Mouse (Mus musculus) urinary bladder, postnatal 36 days (tissue): ENCODE measurements around the gene E2f3.

Experiments
- DNase-seq, 2 experiments: peaks; one replicate each; pipeline ENCODE4 v3.0.0; 2022; ENCODE audit warnings: low spot score in 2 of 2, mixed read lengths in 1 of 2

Gene E2f3

DNA sequence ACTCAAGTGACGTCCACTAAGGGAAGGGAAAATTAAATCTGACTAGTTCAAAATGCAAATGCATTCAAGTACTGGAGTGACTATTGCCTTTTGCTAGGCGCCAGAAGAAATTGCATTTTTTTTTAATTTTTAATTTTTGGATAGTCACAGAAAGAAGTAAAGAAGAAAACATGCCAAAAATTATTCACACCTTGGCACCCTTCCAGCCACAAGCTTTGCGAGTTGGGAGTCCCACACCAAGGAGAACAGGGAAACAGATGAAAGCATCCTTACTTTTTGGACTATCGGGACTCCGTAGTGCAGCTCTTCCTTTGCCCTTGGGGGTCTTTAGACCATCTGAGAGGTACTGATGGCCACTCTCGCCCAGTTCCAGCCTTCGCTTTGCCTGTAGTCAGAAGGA is 66.0 kb downstream of the E2f3 start:
- DNase-seq = no peak

DNA sequence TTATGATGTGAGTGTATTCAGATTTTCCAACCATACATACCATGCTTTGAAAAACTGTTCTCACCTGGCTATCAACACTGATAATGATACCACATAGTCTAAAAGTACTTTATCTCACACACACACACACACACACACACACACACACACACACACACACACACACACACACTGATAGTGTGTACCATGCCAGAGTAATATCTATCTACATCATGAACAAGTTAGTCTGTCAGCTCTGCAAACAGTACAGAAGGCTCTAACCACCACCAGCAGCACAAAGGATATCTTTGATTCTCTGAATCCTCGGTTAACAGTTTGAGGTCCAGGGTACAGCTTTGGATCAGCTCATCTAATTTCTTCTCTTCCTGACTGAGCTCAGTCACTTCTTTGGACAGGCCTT is 69.3 kb downstream of the E2f3 start:
- DNase-seq = no peak

DNA sequence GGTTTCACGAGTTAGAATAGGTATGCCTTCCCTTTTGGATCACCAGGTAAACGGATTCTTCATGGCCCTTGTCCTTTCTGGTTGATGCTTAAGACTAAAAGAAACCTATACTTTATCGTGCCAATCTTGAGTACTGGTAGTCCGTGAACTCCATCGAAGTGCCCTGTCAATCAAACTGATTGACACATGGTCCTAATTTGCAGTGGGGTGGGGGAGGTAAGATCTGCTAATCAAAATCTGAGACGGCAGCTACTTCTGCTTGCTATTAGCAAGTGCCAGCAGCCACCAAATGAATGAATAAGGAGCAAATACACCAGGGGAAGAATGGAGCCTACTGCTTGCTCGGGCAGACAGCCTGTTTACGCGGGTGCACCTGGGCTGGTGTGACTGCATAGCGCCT is 72.3 kb downstream of the E2f3 start:
- no peak for DNase-seq

DNA sequence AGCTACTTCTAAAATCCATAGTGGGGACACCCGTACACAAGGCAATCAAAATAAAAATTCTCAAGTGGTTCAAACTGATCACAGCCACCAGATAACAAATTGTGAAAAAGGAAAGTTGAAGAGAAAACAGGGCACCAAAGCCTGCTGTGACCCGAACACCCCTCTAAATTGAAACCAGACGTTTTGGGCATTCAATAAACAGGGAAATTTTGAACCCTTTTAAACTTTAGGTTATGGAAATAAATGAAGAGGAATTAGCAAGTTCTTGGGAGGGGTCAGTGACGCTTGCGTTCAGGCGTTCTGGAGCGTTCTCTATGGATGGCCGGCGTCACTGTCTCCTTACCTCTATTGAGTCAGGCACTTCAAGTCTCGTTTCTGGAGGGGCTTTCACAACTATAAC is 72.8 kb downstream of the E2f3 start:
- DNase-seq = no peak

DNA sequence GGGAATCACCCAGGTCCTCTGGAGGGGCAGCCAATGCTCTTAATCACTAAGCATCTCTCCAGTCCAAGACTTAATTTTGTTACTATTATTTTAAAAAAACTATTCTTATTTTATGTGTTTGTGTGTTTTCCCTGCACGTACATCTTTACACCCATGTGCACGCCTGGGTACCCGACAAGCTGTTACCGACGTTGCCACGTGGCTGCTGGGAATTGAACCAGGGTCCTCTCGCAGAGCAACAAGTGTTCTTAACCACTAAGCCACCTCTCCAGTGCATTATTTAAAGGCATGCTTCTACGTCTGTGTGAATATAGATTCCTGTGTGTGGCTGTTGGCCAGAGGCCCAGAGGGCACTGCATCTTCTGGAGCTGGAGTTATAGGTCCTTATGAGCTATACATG is 73.6 kb downstream of the E2f3 start:
- no peak for DNase-seq

DNA sequence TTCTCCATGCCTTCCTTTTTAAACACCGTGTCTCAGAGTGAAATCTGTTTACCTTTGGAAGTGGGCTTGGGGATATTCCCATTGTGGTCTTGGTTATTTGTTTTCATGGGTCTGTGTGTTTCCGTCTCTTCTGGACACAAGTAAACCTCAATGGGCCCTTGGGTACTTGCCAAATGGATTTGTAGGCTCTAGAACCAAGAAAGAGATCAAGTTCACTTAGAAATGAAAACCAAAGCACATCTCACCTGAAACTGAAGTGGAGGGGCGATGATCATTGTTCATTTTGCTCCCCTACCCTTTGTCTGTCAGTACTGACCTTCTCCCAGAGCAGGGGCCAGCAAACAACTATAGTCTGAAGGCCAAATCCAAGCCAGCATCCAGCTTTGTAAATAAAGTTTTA is 74.7 kb downstream of the E2f3 start:
- no peak for DNase-seq

DNA sequence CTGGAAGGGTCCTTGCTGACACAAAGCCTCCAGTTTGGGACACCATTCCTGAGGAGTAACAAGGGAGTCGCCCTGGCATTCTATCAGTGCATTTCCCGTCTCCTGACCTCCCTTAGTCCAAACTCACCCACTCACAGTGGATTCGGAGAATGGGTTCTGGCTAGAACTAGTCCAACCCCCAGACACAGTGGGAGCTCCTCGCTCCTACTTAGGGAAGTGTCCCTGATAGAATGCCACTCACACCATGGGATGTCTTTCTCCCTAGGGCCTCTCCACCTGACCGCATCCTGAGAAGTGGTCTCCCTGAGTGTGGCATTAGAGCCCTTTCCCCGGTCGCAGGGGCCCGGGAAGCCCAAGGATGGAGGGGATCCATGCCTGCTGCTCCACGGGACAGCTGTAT is 77.4 kb downstream of the E2f3 start:
- DNase-seq = no peak

DNA sequence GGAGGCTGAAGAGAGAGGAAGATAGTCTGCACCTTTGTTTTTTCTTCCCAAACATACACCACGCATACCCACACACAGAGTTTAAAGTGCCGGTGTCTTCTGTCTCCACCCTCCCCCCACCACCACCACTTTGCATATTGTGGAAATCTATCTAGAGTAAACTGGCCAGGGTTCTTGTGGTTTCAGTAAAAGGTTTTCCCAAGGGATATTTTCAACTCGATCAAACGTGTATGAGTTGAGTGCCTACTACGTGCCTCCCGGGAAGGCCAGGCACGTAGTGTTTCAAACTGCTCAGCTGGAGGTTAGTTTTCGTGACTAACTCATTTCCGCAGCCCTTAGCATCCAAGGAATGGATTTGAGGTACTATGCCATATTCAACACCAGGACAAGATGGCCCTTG is 77.9 kb downstream of the E2f3 start:
- no peak for DNase-seq

DNA sequence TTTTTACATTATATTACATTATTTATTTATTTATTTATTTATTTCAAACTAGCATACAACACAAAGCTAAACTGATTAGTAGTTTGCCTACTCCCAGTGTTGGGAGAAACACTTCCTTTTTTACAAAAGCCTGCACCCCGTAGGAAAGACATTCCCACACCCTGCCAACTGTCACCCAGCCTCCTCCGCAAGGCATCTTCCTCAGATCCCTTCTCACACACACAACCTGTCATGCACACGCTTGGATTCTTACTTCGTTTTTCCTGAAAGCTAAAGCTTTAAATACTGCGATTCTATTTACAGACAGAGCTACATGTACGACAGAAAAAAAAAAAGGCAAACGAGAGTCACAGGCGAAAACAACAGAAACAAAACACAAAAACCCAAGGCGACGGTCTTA is 79.1 kb downstream of the E2f3 start:
- no peak for DNase-seq

DNA sequence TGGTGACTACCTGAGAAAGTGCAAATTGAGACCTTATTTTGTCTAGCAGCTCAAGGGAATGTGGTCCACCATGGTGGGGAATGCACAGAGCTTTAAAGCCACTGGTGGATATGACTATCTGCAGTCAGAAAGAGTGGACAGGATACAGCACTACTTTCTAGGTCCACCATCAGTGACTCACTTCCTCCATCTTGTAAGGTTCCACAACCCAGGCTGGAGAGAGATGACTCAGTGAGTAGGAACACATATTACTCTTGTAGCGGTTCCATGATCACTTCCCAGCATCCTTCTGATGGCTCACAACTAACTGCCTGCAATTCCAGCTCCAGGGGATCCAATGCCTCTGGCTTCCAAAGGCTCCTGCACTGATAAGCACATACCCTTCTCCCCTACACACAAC is 82.5 kb downstream of the E2f3 start:
- DNase-seq = no peak

DNA sequence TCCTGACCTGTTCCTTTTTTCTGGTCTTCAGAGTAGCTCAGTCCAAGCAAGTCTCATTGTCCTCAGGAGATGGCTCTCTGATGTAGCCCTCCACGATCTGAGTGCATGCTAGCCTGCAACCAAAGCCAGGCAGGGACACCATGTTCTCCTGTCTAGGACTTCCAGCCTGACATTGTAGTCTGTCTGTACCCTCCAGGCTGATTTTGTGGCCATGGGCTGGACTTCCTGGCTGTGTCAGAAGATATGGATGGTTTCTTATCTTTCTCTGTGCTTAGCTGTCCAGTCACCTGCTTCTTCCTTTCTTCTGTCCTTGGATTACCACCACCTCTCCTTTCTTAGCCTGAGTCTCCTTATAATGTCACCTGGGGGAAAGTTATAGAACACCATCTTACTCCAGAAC is 83.2 kb downstream of the E2f3 start:
- no peak for DNase-seq

DNA sequence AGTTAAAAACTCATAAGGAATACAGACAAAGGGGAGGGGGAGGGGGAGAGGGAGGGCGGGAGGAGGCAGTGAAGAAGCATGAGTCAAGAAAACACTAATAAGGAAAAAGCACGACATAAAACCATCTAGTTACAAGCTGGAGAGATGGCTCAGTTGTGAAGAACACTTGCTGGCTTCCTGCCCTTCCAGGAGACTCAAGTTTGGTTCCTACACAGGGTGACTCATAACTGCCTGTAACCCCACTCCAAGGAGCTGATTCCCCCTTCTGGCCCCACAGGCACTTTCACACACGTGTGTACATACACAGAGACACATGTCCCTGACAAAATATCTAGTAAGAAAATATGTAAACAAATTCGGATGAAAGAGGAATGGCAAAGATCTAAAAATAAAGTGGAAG is 84.2 kb downstream of the E2f3 start:
- DNase-seq = no peak

DNA sequence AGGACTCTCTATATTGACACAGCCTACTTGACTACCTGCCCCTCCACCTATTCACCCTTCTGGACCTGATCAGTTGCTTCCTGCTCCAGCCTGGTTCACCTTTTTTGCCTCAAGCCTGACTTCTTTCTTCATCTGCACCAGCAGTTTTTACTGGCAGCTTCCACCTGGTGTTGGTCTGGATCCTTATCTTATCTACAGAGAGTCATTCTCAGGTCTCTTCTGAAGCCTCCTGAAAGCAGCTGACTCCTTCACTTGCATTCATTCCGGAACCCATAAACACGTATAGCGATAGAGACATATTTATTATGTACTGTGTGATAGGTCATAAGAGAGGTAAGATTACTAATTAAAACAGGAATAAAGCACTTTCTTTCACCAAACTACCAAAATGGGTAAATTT is 119.1 kb downstream of the E2f3 start:
- no peak for DNase-seq

DNA sequence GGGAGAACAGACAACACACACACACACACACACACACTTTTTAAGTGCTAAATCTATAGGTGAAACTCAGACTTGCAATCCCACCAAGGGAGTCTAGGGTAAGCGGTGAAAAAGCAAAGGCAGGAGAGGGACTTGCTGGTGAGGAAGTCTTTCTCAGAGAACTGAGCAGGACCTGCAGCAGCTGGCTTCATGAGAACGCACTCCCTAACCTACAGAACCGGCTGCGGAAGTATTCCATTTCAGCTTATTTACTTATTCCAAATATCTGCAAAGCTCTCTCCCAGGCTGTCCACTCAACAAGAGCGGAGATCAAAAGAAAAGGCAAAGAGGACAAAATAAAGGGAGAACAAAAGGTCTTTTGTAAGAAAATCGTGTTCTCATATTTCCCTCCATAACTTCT is 121.5 kb downstream of the E2f3 start:
- no peak for DNase-seq

DNA sequence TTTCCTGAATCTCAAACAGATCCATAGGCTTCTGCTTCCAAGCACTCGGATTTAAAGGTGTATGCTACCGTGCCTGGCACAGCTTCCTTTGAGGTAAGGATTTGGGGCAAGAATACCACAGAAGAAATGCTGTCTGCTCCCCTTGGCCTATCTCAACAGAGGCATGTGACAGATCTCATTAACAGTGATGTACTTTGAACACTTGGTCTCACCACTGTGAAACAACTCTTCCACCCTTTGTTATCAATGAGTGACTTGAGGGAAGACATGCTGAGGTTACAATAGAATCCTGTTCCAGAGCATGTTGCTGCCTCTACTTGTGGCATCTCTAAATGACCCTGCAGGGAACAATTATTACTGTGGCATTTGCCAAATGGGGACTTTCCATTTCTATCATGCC is 125.8 kb downstream of the E2f3 start:
- no peak for DNase-seq

DNA sequence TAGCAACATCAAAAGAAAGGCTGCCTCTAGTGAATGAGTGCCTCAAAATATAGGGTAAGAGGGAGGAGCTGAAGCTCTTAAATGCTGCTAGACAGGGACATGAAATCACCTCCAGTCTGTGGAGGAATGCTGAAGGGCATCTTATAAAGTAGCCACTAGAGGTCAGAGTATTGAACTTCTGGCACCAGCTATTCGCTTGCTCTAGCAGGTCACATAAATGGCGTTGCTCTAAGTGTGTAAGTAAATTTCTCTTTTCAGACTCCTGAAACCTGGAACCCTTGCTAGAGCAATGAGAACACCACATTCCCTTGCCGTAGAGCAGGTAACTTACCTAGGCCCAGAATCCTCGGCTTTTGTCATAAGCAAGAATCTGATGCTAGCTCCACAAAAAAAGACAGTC is 128.4 kb downstream of the E2f3 start:
- DNase-seq = no peak
